Mouse (Mus musculus) brown adipose tissue, adult 24 weeks (tissue): ENCODE measurements around the gene Arpp19. TPM values are rescaled to one million over a fixed set of nuclear protein-coding genes. Genes with fewer than 3 reads are reported as not detected.
A peak's percentile ranks its signal among the peaks of the same experiment; 100 is the strongest.

ENCODE experiments used
- H3K27ac ChIP-seq: fragments of 200-500 bp; replicated peaks from 2 replicates; pipeline ENCODE4 v1.5.1; 2012; ENCODE audit warnings: low read depth, mild to moderate bottlenecking, low read length
- H3K4me1 ChIP-seq: fragments of 200-500 bp; 2 replicates; pipeline ENCODE4 v1.6.1; 2012; ENCODE audit warnings: low read length, mixed read lengths; ENCODE audit not compliant: control insufficient read depth, insufficient read depth, insufficient read length
- H3K4me3 ChIP-seq: fragments of 200-500 bp; 2 replicates; pipeline ENCODE4 v1.5.1; 2012; ENCODE audit warnings: low read depth, mild to moderate bottlenecking, low read length, moderate library complexity; ENCODE audit not compliant: insufficient read depth
- polyA plus RNA-seq: library from polyadenylated mRNA; stranded (reverse); fragments of >200 nt; gene quantifications from 2 replicates; pipeline ENCODE4 v1.2.4, GENCODE M21; 2012; ENCODE audit not compliant: missing spikeins, insufficient read depth, insufficient read length

Gene Arpp19
- polyA plus RNA-seq, 1 experiment, result 237 TPM

DNA sequence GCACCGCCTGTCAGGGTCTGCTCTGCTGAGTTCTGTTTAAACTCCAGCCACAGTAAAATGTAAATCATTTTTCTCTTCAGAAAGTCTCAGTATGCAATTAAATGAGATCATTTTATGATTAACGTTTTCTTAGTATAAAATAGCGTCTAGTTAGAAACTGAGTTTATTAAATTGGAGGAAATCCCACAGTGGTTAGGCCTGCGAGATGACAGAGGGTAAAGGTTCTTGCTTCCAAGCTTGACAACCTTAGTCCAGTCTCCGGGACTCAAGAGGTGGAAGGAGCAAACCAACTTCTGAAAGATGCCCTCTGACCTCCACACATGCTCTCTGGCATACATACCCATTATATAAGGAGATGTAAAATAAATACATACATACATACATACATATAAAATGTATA lies 17.6 kb downstream of the Arpp19 start:
- Histone ChIP-seq H3K4me3 (no peak overlapping the region), H3K27ac (no peak overlapping the region), H3K4me1 (no peaks in the 10 kb centered on the region)

DNA sequence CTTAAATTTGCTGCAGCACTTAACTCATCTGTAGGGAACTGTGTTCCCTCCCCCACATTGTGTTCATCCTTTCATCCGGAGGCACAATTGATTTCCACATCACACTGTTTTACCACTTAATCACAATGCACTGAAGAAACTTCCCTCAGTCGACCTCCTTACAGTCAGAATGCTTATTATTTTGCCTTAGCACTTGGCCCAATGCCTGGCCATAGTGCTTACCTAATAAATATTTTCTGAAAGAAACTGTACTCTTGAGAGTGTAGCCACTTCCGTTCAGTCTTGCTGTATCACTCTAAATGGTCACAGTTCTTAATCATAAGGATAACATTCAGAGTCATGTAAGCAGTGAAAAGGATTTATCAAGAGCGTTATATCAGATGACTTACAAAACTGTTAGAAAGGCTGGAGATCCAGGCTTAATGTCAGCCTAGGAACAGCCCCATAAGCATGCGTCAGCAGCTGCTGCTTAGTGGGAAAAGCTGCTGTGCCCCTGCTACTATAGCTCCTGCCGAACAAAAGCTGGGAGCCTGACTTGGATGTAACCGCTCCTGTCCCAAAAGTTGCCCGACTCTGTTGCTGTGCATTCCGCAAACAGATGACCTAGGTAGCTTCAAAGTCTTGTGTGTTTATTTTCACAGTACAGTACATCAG lies 27.4 kb downstream of the Arpp19 start:
- H3K4me3 ChIP-seq, result no peak overlapping the region
- no peak overlapping the region for H3K27ac ChIP-seq
- no peaks in the 10 kb centered on the region for H3K4me1 ChIP-seq

- H3K4me3 ChIP-seq, result peak within 1 kb of the TSS; percentile 97
- peak within 1 kb of the TSS; percentile 40 for H3K27ac ChIP-seq
- H3K4me1 ChIP-seq, result no peaks in the 10 kb centered on the region
These were observed 33.1 kb downstream of the Arpp19 start, which contains the start of gene Myo5a for GRCm38 (mm10) chr9:75070457-75071028. TSS of gene Myo5a (plus strand) at chr9:75071015.

DNA sequence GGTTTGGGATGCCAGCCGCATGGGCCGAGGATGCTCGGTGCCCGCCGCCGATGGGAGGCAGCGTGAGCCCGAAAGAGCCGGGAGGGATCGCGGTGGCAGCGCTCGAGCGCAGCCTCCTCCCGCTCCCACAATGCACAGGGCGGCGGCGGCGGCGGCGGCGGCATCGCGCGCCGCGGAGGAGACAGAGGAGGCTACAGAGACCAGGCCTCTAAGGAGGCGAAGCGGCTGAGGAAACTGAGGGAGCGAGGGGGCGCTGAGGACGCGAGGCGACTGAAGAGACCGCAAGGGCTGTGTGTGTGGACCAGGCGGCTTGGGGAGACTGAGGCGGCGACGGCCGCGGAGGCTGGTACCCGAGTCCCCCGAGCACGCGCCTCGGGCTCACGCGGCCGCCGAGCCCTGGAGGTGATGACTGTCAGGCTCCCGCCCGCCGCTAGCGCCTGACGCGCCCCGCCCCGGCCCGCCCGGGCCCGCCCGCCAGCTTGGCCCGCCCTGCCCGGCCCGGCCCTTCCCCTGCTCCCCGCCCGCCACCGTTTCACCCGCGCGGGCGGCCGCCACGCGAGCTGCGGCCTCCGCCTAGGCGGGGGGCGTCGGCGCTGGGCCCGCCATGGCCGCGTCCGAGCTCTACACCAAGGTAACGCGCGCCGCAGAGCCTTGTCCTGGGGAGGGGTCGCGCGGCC lies 33.8 kb downstream of the Arpp19 start:
- Histone ChIP-seq H3K27ac (peak overlapping the region; percentile 40), H3K4me1 (no peaks in the 10 kb centered on the region), H3K4me3 (peak overlapping the region; percentile 97)

DNA sequence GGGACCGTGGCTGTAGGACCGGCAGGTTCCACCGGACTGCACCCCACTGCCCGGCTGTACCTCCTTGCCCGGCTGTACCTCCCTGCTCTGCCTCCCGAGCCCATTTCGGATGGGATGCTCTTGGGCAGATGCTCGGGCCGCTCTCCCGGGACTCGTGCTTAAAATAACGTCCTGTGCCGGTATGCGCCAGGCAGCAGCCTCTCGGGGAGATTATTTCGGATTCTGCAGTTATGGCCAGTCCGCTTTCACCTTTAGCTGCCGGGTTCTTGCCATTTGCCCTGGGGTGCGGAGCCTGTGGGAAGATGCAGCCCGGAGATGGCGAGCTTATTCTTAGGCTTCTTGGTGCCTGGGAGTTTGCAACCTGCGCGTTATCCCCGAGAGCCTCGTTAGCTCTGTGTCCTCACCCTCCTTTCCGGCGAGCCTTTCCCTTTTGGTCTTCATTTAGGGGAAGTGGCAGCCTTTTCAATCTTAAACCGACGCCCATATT lies 34.3 kb downstream of the Arpp19 start:
- H3K27ac ChIP-seq, result 0 out of 2 replicates have a peak overlapping the region, but pooled peaks have one; percentile 31

GRCm38 (mm10) chr9:75072361-75072760 lies 34.9 kb downstream of the Arpp19 start:
- Histone ChIP-seq H3K4me1 (no peaks in the 10 kb centered on the region), H3K4me3 (peak overlapping the region; percentile 21; the same call in 1 of the 2 replicates), H3K27ac (no peak overlapping the region)

More for the DNA sequence above, 34.3 kb downstream of the Arpp19 start:
- Histone ChIP-seq H3K4me3 (peak overlapping the region; percentile 97), H3K4me1 (no peaks in the 10 kb centered on the region)

DNA sequence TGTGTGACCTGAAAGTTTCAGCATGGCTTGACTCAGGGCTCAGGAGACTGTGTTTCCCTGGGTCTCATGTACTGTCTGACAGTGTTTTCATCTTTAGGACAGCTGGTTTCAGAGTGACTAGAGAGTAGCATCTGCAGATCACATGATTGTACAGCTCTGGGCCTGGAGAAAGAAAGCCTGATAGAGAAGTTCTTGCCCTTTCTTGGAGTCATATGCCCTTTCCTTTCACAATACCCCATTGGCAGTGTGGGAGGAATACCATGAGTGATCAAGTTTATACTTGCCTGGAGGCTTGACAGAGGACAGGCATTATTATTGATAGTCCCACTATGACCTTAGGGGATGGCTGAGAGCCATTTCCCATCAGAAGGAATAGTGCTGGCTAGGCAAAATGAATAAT lies 39.8 kb downstream of the Arpp19 start:
- H3K4me1 ChIP-seq, result no peaks in the 10 kb centered on the region
- H3K4me3 ChIP-seq, result no peak overlapping the region
- H3K27ac ChIP-seq, result no peak overlapping the region

- no peak overlapping the region for H3K4me3 ChIP-seq
- H3K4me1 ChIP-seq, result no peaks in the 10 kb centered on the region
- no peak overlapping the region for H3K27ac ChIP-seq
These were observed 47.9 kb downstream of the Arpp19 start for GRCm38 (mm10) chr9:75085242-75085824.

- Histone ChIP-seq H3K4me1 (no peaks in the 10 kb centered on the region), H3K27ac (no peak overlapping the region), H3K4me3 (no peak overlapping the region)
These were observed 50.4 kb downstream of the Arpp19 start for GRCm38 (mm10) chr9:75087823-75088222.

GRCm38 (mm10) chr9:75089285-75089684 lies 51.9 kb downstream of the Arpp19 start:
- Histone ChIP-seq H3K4me3 (no peak overlapping the region), H3K4me1 (no peaks in the 10 kb centered on the region), H3K27ac (no peak overlapping the region)

DNA sequence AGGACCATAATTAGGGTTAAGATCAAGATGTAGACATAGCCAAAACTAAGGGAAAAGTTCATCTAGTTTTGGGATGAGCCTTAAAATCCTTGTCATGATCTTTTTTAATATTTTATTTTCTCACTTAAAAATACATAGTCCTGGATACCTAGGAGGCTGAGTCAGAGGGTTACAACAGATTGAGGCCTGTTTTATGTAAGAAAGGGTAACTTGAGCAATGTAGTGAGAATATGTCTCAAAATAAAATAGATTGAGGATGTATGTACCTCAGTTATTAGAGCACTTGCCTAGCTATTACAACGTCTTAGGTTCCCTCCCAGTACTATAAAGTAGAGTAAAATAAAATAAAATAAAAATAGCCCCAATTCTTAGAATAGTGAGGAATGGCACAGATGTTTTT lies 54.7 kb downstream of the Arpp19 start:
- Histone ChIP-seq H3K27ac (no peak overlapping the region), H3K4me3 (no peak overlapping the region), H3K4me1 (no peaks in the 10 kb centered on the region)

- no peaks in the 10 kb centered on the region for H3K4me1 ChIP-seq
- no peak overlapping the region for H3K27ac ChIP-seq
- no peak overlapping the region for H3K4me3 ChIP-seq
These were observed 57.3 kb downstream of the Arpp19 start for GRCm38 (mm10) chr9:75094762-75095161.

DNA sequence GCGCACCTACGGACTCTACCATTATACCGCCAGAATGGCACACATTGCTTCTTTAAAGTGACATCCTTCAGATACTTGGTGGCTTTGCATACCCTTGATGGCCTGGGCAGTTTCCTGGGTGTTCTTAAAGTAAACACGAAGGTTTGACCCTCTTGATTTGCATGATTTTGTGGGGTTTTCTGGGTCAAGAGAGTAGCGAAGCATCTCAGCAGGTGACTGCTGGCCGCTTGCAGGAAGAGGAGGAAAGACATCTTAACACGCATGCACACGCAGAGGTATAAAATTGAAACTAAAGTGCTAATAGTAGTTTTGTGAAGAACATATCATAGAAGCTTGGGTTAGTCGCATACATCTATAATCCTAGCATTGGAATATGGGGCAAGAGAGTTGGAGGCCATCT lies 61.5 kb downstream of the Arpp19 start:
- Histone ChIP-seq H3K4me1 (no peaks in the 10 kb centered on the region), H3K27ac (no peak overlapping the region), H3K4me3 (no peak overlapping the region)

DNA sequence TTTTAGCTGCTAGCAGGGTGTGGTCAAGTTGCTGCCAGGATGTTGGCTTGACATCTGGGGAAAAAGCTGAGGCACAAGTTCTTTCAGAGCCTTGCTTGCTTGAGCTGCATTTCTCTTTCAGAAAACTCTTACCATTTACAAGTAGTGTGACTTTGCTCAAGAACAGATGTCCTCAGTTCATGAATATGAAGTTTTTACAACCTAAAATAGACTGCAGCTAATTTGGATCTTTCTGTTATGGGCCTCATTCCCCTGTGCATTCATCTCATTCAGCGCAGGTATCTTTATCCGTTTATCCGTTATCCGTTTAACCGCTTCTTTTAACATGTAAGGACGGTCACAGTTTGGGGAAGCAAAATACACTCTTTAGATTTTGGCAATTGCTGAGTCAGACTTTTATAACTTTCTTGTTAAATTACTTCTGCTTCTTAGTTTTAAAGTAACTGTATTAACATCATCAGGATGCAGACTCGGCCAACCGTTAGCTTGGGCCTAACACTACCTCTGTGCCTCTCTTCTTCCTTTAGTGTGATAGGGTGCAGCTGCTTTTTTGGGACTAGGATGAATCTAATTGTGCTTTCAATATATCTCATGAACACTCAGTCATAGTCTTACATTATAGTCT lies 62.9 kb downstream of the Arpp19 start:
- no peaks in the 10 kb centered on the region for H3K4me1 ChIP-seq
- H3K4me3 ChIP-seq, result no peak overlapping the region
- no peak overlapping the region for H3K27ac ChIP-seq

GRCm38 (mm10) chr9:75102131-75102530 lies 64.7 kb downstream of the Arpp19 start:
- Histone ChIP-seq H3K27ac (no peak overlapping the region), H3K4me3 (no peak overlapping the region), H3K4me1 (no peaks in the 10 kb centered on the region)
